Mouse (Mus musculus) left cerebral cortex, postnatal 36 days (tissue): ENCODE measurements around the gene Kbtbd2. TPM values are rescaled to one million over a fixed set of nuclear protein-coding genes. Genes with fewer than 3 reads are reported as not detected.
A peak's percentile ranks its signal among the peaks of the same experiment; 100 is the strongest.

ENCODE experiments used
- DNase-seq, 2 experiments: peaks; one replicate each; pipeline ENCODE4 v3.0.0; 2021 to 2022; ENCODE audit warnings: low spot score in 2 of 2, mixed read lengths in 1 of 2
- intact Hi-C: fragments of 180-260 bp; cut with DNase I; formaldehyde crosslinking; loops from one replicate; pipeline ENCODE4 v1.15.1; 2025
- total RNA-seq, 2 experiments: library from RNA; stranded (reverse); gene quantifications; 2 replicates each; pipeline ENCODE4 v1.2.3; 2021

Kbtbd2 gene
- total RNA-seq: 10 to 100 TPM; 54.7 to 58.6 TPM

DNA sequence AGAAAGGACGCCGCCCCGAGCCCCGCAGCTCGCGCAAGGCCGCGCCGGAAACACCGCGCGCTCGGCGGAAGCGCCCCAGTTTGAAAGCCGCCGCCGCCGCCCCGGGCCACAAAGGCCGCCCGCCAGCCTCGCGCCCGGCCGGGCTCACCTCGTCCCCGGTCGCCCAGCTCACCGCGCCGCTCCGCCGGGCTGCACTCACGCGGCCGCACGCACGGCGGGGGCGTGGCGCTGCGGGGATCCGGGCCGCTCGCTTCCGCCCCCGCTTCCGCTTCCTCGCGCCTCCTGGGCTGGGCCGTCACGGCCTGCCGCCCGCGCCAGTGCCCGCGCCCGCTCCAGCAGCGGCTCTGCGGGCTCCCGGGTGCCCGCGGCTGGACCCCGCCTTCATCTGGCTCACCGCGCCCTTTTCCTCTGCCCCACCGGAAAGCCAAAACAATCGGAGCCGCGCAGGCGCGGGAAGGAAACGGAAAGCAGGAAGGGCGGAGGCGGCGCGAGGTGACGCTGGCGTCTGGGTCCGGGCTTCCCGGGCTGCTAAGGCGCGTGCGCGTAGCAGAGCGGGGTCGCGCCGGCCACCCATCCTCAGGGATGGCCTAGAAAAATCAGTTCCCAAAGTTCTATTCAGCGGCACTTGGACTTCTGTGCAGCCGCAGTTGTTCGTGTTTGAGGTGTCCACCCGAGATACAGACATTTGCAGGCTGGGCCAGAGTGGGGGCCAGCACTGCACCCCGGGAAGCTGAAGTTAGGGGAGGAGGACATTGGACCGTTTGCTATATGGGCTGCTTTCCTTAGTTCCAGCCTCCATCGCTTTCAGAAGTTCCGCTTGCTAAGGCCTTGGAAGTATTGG, at the start of gene Kbtbd2:
TSS of gene Kbtbd2 (minus strand) at position 503 of the 841 bp plus-strand sequence.
- intact Hi-C loops: loop anchor here (5.0 kb wide), 1 partner anchor 125 kb away; the partner anchor contains the start of genes Nt5c3 and Vmn1r4

GRCm38 (mm10) chr6:56844365-56844764, 46.8 kb upstream of the Kbtbd2 start:
- intact Hi-C loops: no loop called here
- DNase-seq: no peak

More for the DNA sequence above, at the start of gene Kbtbd2:
- peak; percentile 96 to 97 for DNase-seq

GRCm38 (mm10) chr6:56843229-56843628, 45.6 kb upstream of the Kbtbd2 start:
- intact Hi-C loops: no loop called here
- DNase-seq: no peak

DNA sequence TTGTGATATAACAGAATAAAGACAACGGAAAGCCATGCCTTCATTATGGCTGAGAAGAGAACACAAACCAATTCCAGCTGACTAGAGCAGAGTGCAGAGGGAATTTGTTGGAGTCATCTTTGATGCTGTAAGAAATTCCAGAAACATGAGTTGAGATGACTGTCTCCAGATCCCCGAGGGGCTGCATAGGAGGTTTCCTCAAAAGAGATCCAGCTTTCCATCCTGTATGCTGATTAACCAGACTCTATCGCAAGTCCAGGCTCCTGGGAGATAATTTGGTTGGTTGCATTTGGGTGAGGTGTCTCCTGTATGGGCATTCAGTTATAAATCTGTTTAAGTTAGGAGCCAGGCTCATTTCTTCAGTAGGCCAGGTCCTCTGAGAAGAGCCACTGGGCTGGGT, 40.0 kb upstream of the Kbtbd2 start:
- intact Hi-C loops: no loop called here
- DNase-seq: no peak

GRCm38 (mm10) chr6:56837166-56837565, 39.6 kb upstream of the Kbtbd2 start:
- no peak for DNase-seq
- intact Hi-C loops: no loop called here

DNA sequence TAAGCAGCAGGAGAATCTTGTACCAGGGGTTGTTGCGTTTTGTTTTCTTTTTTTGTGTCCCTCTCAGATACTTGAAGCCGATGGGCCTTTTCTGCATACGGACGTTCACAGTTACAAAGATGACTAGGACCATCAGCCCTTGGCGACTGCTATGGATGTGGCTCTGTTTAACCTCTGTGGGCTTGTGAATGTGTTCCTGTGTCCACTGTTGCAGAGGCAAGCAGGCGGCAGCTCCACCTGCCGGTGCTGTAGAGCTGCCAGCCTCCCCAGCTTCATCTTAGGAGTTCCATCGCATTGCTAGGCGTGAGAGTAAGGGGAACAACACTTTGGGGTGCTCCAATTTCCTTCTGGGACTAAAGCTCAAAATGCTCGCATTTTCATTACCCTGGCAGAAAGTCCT, 37.9 kb upstream of the Kbtbd2 start:
- no peak for DNase-seq
- intact Hi-C loops: no loop called here

- intact Hi-C loops: no loop called here
- no peak for DNase-seq
Observed at GRCm38 (mm10) chr6:56834769-56835168, 37.2 kb upstream of the Kbtbd2 start.

GRCm38 (mm10) chr6:56832830-56833229, 35.2 kb upstream of the Kbtbd2 start:
- no peak for DNase-seq
- intact Hi-C loops: no loop called here

DNA sequence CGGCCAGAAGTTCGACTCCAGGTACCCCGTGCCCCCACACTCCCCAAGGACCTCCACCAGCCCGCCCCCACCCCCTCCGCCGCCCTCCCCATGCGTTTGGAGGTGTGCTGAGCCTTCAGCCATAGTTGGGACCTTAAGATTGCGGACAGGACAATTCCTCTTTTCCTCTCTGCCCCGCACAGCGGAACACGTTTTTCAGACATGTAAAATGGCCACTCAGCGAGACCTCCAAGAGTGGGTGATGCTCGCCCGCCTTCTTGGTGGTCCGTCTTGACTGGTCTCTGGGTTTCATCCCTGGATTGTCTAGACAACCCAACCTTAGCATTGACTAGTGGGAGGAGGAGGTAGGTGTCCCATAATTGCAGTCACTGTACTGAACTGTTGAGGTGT, 34.8 kb upstream of the Kbtbd2 start:
- intact Hi-C loops: no loop called here
- DNase-seq: peak in 1 of 2 experiments; percentile 9

- intact Hi-C loops: no loop called here
- peak; percentile 54 to 61 for DNase-seq
Observed at GRCm38 (mm10) chr6:56831697-56832406, 34.2 kb upstream of the Kbtbd2 start, which contains the start of gene Fkbp9. Gene Fkbp9 (plus strand): TSS chr6:56832059.

DNA sequence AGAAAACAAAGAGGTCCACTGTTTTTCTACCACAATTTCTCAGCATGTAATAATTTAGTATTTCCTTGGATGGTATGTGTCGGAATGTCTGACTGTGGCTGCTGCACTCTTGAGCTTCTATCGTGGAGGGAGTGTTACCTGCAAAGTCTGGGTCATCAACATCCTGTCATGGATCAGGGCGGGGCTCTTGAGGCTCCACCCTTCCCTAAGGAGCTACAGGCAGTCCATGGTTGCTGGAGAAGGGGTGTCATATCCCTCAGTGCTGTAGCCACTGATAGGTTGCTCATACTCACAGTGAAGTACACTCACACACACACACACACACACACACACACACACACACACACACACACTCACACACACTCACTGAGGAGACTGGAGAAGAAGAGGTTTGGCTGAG, 28.0 kb upstream of the Kbtbd2 start:
- intact Hi-C loops: no loop called here
- DNase-seq: no peak

DNA sequence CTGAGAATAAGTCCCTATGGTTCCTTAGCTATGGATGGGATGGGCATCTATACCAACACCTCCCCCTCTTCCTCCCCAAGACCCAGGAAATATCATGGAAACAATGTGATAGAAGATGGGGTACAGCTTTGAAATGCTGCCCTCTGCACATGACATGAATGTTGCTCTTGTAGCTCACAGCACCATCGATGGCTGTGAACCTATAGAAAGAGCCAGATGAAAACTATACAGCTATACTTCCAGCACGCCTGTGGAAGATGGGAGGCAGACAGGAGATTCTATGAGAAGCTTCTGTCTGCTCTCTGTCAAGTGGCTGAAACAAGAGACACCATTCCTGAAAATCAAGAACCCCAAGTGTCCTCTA, 21.5 kb upstream of the Kbtbd2 start:
- intact Hi-C loops: no loop called here
- no peak for DNase-seq

DNA sequence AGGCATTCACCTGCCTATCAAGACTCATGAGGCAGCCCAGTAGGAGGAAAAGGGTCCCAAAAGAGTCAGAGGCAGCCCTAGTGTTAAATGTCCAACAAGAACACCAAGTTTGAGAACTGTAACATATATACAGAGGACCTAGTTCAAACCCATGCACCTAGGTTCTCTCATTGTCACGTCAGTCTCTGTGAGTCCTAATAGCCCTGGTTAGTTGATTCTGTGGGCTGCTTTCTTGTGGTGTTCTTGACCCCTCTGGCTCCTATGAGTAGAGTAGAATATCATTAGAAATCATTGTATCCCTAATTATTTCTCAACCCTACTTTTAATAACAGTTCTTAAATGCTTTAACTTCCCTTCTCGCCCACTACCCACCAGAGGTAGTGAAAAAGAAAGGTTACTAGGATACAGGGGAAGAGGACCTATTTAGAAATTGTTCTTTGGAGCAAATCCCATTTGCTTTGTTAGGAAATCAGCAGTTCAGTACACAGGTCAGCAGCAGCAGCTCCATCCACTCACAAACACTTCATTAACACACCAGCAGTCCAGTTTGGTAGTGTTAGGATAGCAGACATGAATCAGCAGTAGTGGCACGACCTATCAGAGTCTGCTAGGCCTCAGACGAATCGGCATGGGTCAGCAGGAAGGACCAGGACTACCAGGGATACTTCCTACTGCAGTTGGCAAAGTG, 21.0 kb upstream of the Kbtbd2 start:
- intact Hi-C loops: no loop called here
- no peak for DNase-seq

- DNase-seq: no peak
- intact Hi-C loops: no loop called here
Observed at GRCm38 (mm10) chr6:56813332-56813731, 15.7 kb upstream of the Kbtbd2 start.

DNA sequence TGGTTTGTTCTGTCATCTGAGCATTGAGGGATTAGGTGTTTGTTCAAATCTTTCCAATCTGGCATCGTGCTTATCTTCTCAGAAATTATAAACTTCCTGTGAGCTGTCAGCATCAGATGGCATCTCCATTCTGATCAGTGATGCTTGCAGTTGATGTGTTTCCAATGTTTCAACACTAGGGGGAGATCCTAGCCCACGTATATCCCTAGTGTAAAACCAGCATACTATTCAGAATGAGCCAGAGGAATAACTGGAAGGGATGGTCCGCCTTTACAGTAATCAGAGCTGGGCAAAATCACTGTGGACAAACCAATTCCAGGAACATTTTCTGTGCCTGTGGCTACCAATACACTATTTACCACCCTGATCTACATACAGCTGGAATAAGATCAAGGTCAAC, 11.0 kb upstream of the Kbtbd2 start:
- intact Hi-C loops: loop anchor here (5.0 to 10.0 kb wide), 5 partner anchors 99 to 1406 kb away; partner anchors contain the start of genes Lancl2 and Vmn1r27
- peak; percentile 18 to 43 for DNase-seq

GRCm38 (mm10) chr6:56806195-56806594, 8.6 kb upstream of the Kbtbd2 start:
- peak; percentile 13 to 15 for DNase-seq
- intact Hi-C loops: loop anchor here (5.0 to 10.0 kb wide), 5 partner anchors 101 to 1409 kb away; partner anchors contain the start of genes Lancl2 and Vmn1r27

DNA sequence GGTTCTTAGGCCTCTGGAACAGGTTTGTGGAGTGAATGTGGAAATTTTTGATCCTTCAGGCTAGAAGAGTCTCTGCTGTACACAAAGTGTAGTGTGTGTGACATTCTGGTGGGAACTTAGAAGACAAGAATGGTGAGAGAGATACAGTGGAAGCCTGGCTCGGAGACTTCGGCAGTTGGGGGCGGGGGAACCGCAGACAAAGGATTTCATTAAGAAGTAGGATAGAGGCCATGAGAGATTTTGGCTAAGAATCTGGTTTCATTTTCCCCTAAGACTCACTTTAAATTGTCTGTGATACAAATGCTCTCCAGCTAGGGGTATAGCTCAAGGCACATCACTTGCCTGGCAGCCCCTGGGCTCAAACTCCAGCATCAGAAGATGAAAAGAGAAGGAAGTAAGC, 7.4 kb upstream of the Kbtbd2 start:
- intact Hi-C loops: loop anchor here (5.0 to 10.0 kb wide), 5 partner anchors 102 to 1410 kb away; partner anchors contain the start of genes Lancl2 and Vmn1r27
- DNase-seq: no peak

DNA sequence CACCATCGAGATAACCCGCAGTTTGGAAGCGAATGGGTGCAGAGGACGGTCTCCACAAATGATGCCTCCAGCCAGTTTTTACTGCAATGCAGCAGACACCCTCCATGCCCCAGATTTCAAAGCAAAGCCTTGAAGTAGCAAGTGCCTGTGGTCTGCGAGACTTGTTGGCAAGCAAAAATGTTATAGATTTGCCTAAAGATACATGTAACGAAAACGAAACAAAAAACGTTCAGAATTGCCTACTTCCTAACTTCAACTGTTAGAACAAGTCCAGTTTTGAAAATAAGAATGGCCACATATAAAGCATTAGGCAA, 496 bp upstream of the Kbtbd2 start:
- intact Hi-C loops: loop anchor here (5.0 kb wide), 1 partner anchor 124 kb away; the partner anchor contains the start of genes Nt5c3 and Vmn1r4
- no peak for DNase-seq

DNA sequence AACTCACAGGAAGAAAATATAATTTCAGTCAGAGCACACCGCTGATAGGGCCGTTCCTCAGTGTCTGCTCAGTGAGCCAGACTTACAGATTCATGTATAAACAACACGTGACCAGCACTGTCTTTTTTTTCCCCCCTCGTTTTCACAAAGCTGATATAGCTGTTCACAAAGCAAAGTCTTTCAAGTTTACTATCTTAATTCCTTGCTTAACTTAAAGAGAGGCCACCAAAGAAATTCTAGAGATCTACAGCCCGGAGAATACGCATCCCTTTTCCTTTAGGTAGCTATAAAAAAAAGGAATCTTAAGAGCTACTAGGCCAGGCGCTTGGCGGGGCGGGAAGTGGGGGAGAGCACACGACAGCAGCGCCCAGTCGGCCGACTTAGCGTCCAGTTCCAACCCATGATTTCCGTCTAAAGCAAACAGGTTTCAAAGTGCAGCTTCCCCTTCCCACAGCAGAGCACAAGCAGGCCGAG, 908 bp downstream of the Kbtbd2 start:
- DNase-seq: peak in 1 of 2 experiments; percentile 10
- intact Hi-C loops: loop anchor here (5.0 kb wide), 1 partner anchor 126 kb away; the partner anchor contains the start of genes Nt5c3 and Vmn1r4

DNA sequence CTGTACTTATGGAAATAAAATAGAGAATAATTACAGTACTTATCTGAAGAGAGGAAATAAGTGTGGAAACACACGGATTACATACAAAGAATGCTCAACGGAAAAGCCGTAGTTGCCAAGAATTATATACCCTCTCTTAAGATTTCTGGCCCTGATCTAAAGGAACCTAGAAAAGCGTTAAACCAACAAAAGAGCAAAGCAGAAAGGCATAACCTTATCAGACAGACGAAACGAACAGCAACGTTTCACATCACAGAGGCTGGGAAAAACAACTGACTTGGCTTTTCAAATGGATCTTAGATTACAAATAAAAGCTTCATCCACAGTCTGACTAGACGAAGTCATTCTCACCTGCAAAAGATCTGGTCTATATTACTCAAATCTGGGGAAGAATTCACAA, 1.4 kb downstream of the Kbtbd2 start:
- DNase-seq: no peak
- intact Hi-C loops: loop anchor here (5.0 kb wide), 1 partner anchor 126 kb away; the partner anchor contains the start of genes Nt5c3 and Vmn1r4
